19 mouse cellular contexts compared by ENCODE assay signal in genomic region chr9:74531986-74532385, GRCm38 (mm10).
DNase-seq lines count a peak whose midpoint lies in the region; ATAC-seq lines count a peak whose summit lies in the region.
"Had no signal": no experiment of that assay in that cellular context is flagged by ENCODE, and none has a peak within 500 bp of the region (broad histone marks: within the 10 kb centered on the region; RNA-seq: fewer than 3 reads in every experiment).

No protein-coding gene starts in this region.

- no peaks in the 10 kb centered on the region for H3K36me3 ChIP-seq in midbrain, embryonic 10.5 days
- H3K36me3 ChIP-seq in midbrain, embryonic 16.5 days (ENCODE audit: control insufficient read depth, insufficient read depth, low read length): no peaks in the 10 kb centered on the region
- H3K36me3 ChIP-seq in embryonic facial prominence, embryonic 14.5 days (ENCODE audit: control insufficient read depth, insufficient read depth, low read length): no peaks in the 10 kb centered on the region
- no peaks in the 10 kb centered on the region for H3K36me3 ChIP-seq in midbrain, embryonic 14.5 days (ENCODE audit: control insufficient read depth, insufficient read depth, low read length)
- H3K36me3 ChIP-seq: heart, embryonic 15.5 days had no signal

- H3K4me1 ChIP-seq in midbrain, embryonic 10.5 days: peaks cover 28% of the 10 kb centered on the region
- peaks cover 9% of the 10 kb centered on the region for H3K4me1 ChIP-seq in midbrain, embryonic 16.5 days (ENCODE audit: control insufficient read depth, insufficient read depth, low read length)
- no peaks in the 10 kb centered on the region for H3K4me1 ChIP-seq in embryonic facial prominence, embryonic 14.5 days (ENCODE audit: control insufficient read depth, insufficient read depth, low read length)
- peaks cover 11% of the 10 kb centered on the region for H3K4me1 ChIP-seq in midbrain, embryonic 14.5 days (ENCODE audit: control insufficient read depth, insufficient read depth, low read length)
- H3K4me1 ChIP-seq: heart, embryonic 15.5 days; megakaryocyte, embryonic 14.5 days had no signal

- ATAC-seq in midbrain, embryonic 16.5 days: no peak
- no peak for ATAC-seq in embryonic facial prominence, embryonic 14.5 days (ENCODE audit: low read depth)
- no peak; the same call in 1 of the 2 replicates for ATAC-seq in midbrain, embryonic 14.5 days (ENCODE audit: low FRiP score, low TSS enrichment)
- ATAC-seq: liver, postnatal 0 days had no signal

- H3K27ac ChIP-seq in midbrain, embryonic 10.5 days (replicated peaks): peak overlapping the region; percentile 81
- H3K27ac ChIP-seq in midbrain, embryonic 16.5 days (ENCODE audit: low read length): no peak overlapping the region
- no peak overlapping the region for H3K27ac ChIP-seq in embryonic facial prominence, embryonic 14.5 days (replicated peaks; ENCODE audit: low read depth, low read length)
- no peak overlapping the region for H3K27ac ChIP-seq in midbrain, embryonic 14.5 days (replicated peaks; ENCODE audit: low read depth, low read length)
- H3K27ac ChIP-seq: gastrocnemius, adult 2 months; heart, embryonic 15.5 days had no signal

- 21% methylated on average over 3 of the region's 3 CpGs for WGBS in midbrain, embryonic 10.5 days
- WGBS in midbrain, embryonic 16.5 days: 14% methylated on average over 3 of the region's 3 CpGs
- WGBS in embryonic facial prominence, embryonic 14.5 days: 44% methylated on average over 3 of the region's 3 CpGs
- WGBS in midbrain, embryonic 14.5 days: 6% methylated on average over 3 of the region's 3 CpGs

- no peaks in the 10 kb centered on the region for H3K9me3 ChIP-seq in midbrain, embryonic 10.5 days (replicated peaks)
- no peaks in the 10 kb centered on the region for H3K9me3 ChIP-seq in midbrain, embryonic 16.5 days (replicated peaks; ENCODE audit: control insufficient read depth, low read length, poor library complexity, severe bottlenecking)
- no peaks in the 10 kb centered on the region for H3K9me3 ChIP-seq in embryonic facial prominence, embryonic 14.5 days (ENCODE audit: control insufficient read depth, low read length)
- H3K9me3 ChIP-seq in midbrain, embryonic 14.5 days (ENCODE audit: control insufficient read depth, low read length): no peaks in the 10 kb centered on the region
- H3K9me3 ChIP-seq: heart, embryonic 15.5 days; megakaryocyte, embryonic 14.5 days had no signal

- H3K27me3 ChIP-seq in midbrain, embryonic 10.5 days (ENCODE audit: low read depth, poor library complexity, severe bottlenecking): no peaks in the 10 kb centered on the region
- no peaks in the 10 kb centered on the region for H3K27me3 ChIP-seq in midbrain, embryonic 16.5 days (ENCODE audit: control insufficient read depth, insufficient read depth, low read depth, low read length)
- H3K27me3 ChIP-seq in embryonic facial prominence, embryonic 14.5 days (replicated peaks; ENCODE audit: control insufficient read depth, insufficient read depth, low read length): no peaks in the 10 kb centered on the region
- H3K27me3 ChIP-seq in midbrain, embryonic 14.5 days (ENCODE audit: control insufficient read depth, insufficient read depth, low read length): no peaks in the 10 kb centered on the region
- H3K27me3 ChIP-seq: megakaryocyte, embryonic 14.5 days had no signal

- H3K4me3 ChIP-seq in midbrain, embryonic 10.5 days: peak overlapping the region; percentile 11; the same call in 1 of the 2 replicates
- no peak overlapping the region for H3K4me3 ChIP-seq in midbrain, embryonic 16.5 days (ENCODE audit: low read depth, low read length)
- H3K4me3 ChIP-seq in embryonic facial prominence, embryonic 14.5 days (ENCODE audit: low read depth, low read length): no peak overlapping the region
- no peak overlapping the region for H3K4me3 ChIP-seq in midbrain, embryonic 14.5 days (replicated peaks; ENCODE audit: low read depth, low read length)
- H3K4me3 ChIP-seq: gastrocnemius, adult 2 months; heart, embryonic 15.5 days; megakaryocyte, embryonic 14.5 days had no signal

- H3K4me2 ChIP-seq in midbrain, embryonic 16.5 days (ENCODE audit: low read length): no peak overlapping the region
- no peak overlapping the region for H3K4me2 ChIP-seq in embryonic facial prominence, embryonic 14.5 days (ENCODE audit: low read depth, low read length)
- H3K4me2 ChIP-seq in midbrain, embryonic 14.5 days (ENCODE audit: low read length): no peak overlapping the region
- H3K4me2 ChIP-seq: heart, embryonic 15.5 days had no signal

- no peak overlapping the region for H3K9ac ChIP-seq in midbrain, embryonic 16.5 days (ENCODE audit: low read depth, low read length)
- H3K9ac ChIP-seq in embryonic facial prominence, embryonic 14.5 days (ENCODE audit: low read depth, low read length): no peak overlapping the region
- H3K9ac ChIP-seq in midbrain, embryonic 14.5 days (replicated peaks; ENCODE audit: low read length): no peak overlapping the region
- H3K9ac ChIP-seq: heart, embryonic 15.5 days; liver, postnatal 0 days had no signal

- DNase-seq in midbrain, embryonic 10.5 days (ENCODE audit: low spot score): peak; percentile 67
- DNase-seq in embryo, embryonic 11 days: peak; percentile 69
- DNase-seq in embryonic facial prominence, embryonic 14.5 days (ENCODE audit: low spot score): peak; percentile 34
- DNase-seq in midbrain, embryonic 14.5 days: peak; percentile 70
- DNase-seq in layer of hippocampus, postnatal 25 days (ENCODE audit: extremely low spot score in 1 of 2, low spot score in 1 of 2): no peak
- no peak for DNase-seq in adrenal gland, adult (ENCODE audit: inconsistent age in 2 of 2, low spot score in 1 of 2)
- no peak for DNase-seq in ovary, postnatal 10 days (ENCODE audit: low spot score)
- DNase-seq: cerebellum, adult 9-11 months; gastrocnemius, adult 2 months; kidney, adult 8-10 months; kidney, postnatal 36 days; layer of hippocampus, adult 9-11 months; liver; liver, postnatal 0 days; lung, postnatal 14 days; thymus, adult 18-20 months had no signal

Comparison
In these comparisons a context has a peak if more than half of its experiments do, and no peak if none do; other contexts are left out.
1. DNase-seq: peak in midbrain, embryonic 10.5 days (single experiment), embryo, embryonic 11 days (single experiment), embryonic facial prominence, embryonic 14.5 days (single experiment) and midbrain, embryonic 14.5 days (single experiment); none in layer of hippocampus, postnatal 25 days (0 of 2), adrenal gland, adult (0 of 2) and ovary, postnatal 10 days (single experiment).